Mouse (Mus musculus): ENCODE measurements around the gene Gm13285. TPM values are rescaled to one million over a fixed set of nuclear protein-coding genes. Genes with fewer than 3 reads are reported as not detected.
"Not testable (repeated sequence)": the region's sequence is repeated elsewhere in the genome, so short reads cannot be mapped to it uniquely, and the experiment has no call there.

Gm13285 gene
- total RNA-seq, 1 experiment from 2014 or later = not detected

DNA sequence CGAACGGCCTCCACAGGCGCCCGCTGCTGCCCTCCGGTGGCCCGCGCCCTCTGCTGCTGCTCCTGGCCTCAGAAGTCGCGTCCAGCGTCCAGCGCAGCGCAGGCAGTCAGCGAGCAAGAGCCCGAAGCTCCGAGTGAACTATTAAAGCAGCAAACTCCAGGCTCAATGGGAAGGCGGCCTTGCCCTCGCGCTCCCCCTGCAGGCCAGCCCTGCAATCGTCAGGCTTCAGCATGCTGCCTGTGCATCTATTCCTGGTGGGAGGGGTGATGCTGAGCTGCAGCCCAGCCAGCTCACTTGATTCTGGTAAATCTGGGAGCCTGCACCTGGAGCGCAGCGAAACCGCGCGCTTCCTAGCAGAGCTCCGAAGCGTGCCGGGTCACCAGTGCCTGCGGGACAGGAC, 11.1 kb upstream of the Gm13285 start, which contains the start of gene Gm13277:
TSS of gene Gm13277 (plus strand) at position 231 of the 400 bp plus-strand sequence.
- not testable (repeated sequence) for ATAC-seq (replicated peaks; ENCODE audit: insufficient number of reproducible peaks, low FRiP score, low TSS enrichment, poor library complexity, severe bottlenecking)

DNA sequence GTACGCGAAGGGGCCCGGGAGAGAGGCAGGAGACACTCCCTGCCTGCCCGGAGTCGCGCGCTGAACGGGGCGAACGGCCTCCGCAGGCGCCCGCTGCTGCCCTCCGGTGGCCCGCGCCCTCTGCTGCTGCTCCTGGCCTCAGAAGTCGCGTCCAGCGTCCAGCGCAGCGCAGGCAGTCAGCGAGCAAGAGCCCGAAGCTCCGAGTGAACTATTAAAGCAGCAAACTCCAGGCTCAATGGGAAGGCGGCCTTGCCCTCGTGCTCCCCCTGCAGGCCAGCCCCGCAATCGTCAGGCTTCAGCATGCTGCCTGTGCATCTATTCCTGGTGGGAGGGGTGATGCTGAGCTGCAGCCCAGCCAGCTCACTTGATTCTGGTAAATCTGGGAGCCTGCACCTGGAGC, 8.2 kb upstream of the Gm13285 start, which contains the start of gene Gm13278:
TSS of gene Gm13278 (plus strand) at position 301 of the 400 bp plus-strand sequence.
- not testable (repeated sequence) for ATAC-seq (replicated peaks; ENCODE audit: insufficient number of reproducible peaks, low FRiP score, low TSS enrichment, poor library complexity, severe bottlenecking)

DNA sequence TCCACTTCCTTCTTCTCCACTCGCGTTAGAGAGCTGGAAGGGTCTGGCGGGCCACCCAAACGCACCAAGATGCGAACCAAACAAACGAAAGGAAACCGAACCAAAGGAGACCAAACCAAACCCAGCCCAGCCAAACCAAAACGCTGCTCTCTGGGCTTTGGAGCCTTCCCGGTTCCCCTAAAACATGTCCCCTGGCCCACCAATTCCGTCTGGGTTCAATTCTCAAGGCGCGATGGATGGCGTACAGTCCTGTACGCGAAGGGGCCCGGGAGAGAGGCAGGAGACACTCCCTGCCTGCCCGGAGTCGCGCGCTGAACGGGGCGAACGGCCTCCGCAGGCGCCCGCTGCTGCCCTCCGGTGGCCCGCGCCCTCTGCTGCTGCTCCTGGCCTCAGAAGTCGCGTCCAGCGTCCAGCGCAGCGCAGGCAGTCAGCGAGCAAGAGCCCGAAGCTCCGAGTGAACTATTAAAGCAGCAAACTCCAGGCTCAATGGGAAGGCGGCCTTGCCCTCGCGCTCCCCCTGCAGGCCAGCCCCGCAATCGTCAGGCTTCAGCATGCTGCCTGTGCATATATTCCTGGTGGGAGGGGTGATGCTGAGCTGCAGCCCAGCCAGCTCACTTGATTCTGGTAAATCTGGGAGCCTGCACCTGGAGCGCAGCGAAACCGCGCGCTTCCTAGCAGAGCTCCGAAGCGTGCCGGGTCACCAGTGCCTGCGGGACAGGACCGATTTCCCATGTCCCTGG, 5.4 kb upstream of the Gm13285 start, which contains the start of gene Gm13275:
TSS of gene Gm13275 (plus strand) at position 552 of the 740 bp plus-strand sequence.
- not testable (repeated sequence) for ATAC-seq (replicated peaks; ENCODE audit: insufficient number of reproducible peaks, low FRiP score, low TSS enrichment, poor library complexity, severe bottlenecking)

DNA sequence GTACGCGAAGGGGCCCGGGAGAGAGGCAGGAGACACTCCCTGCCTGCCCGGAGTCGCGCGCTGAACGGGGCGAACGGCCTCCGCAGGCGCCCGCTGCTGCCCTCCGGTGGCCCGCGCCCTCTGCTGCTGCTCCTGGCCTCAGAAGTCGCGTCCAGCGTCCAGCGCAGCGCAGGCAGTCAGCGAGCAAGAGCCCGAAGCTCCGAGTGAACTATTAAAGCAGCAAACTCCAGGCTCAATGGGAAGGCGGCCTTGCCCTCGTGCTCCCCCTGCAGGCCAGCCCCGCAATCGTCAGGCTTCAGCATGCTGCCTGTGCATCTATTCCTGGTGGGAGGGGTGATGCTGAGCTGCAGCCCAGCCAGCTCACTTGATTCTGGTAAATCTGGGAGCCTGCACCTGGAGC, 2.4 kb upstream of the Gm13285 start, which contains the start of gene Gm13279:
TSS of gene Gm13279 (plus strand) at position 301 of the 400 bp plus-strand sequence.
- not testable (repeated sequence) for ATAC-seq (replicated peaks; ENCODE audit: insufficient number of reproducible peaks, low FRiP score, low TSS enrichment, poor library complexity, severe bottlenecking)

DNA sequence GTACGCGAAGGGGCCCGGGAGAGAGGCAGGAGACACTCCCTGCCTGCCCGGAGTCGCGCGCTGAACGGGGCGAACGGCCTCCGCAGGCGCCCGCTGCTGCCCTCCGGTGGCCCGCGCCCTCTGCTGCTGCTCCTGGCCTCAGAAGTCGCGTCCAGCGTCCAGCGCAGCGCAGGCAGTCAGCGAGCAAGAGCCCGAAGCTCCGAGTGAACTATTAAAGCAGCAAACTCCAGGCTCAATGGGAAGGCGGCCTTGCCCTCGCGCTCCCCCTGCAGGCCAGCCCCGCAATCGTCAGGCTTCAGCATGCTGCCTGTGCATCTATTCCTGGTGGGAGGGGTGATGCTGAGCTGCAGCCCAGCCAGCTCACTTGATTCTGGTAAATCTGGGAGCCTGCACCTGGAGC, 3.5 kb downstream of the Gm13285 start, which contains the start of gene Gm13287:
TSS of gene Gm13287 (plus strand) at position 301 of the 400 bp plus-strand sequence.
- not testable (repeated sequence) for ATAC-seq (replicated peaks; ENCODE audit: insufficient number of reproducible peaks, low FRiP score, low TSS enrichment, poor library complexity, severe bottlenecking)

DNA sequence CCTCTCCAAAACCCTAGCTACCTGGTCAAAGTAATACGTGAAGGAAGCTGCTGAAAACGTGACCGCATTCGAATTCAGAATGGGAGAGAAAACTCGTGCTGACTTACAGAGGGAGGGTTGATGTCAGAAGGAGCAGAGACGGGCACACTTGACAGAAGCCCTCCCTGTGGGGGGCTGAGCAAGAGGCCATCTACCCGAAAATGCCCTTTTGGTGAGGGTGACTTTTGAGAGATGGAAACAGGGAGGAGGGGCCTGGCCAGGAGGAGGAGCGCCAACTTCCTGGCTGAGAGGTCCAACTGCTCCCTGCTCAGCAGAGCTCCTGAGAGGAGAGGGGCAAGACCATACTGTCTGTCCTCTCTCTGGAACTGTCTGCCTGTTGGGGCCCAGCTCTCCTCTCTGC, 5.8 kb downstream of the Gm13285 start, which contains the start of gene Gm13288:
TSS of gene Gm13288 (plus strand) at position 301 of the 400 bp plus-strand sequence.
- ATAC-seq (replicated peaks; ENCODE audit: insufficient number of reproducible peaks, low FRiP score, low TSS enrichment, poor library complexity, severe bottlenecking) = not testable (repeated sequence)

DNA sequence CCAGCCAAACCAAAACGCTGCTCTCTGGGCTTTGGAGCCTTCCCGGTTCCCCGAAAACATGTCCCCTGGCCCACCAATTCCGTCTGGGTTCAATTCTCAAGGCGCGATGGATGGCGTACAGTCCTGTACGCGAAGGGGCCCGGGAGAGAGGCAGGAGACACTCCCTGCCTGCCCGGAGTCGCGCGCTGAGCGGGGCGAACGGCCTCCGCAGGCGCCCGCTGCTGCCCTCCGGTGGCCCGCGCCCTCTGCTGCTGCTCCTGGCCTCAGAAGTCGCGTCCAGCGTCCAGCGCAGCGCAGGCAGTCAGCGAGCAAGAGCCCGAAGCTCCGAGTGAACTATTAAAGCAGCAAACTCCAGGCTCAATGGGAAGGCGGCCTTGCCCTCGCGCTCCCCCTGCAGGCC, 6.3 kb downstream of the Gm13285 start:
- ATAC-seq (replicated peaks; ENCODE audit: insufficient number of reproducible peaks, low FRiP score, low TSS enrichment, poor library complexity, severe bottlenecking) = not testable (repeated sequence)

DNA sequence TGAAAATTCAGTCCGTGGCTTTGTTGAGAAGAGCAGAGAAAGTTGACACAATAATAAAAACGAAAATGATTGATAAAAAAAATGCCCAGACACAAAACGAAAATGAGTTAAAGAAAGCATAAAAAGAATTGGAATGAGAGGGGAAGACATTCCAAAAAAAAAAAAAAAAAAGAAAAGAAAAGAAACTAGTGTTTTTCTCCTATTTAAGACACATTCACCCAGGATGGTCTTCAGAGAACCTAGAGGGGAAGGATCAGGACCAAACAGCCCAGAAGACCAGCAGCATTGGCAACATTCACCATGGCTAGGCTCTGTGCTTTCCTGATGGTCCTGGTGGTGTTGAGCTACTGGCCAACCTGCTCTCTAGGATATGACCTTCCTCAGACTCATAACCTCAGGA, 16.5 kb downstream of the Gm13285 start, which contains the start of gene Ifna7:
TSS of gene Ifna7 (plus strand) at position 301 of the 400 bp plus-strand sequence.
- no peak for ATAC-seq (replicated peaks; ENCODE audit: insufficient number of reproducible peaks, low FRiP score, low TSS enrichment, poor library complexity, severe bottlenecking)

DNA sequence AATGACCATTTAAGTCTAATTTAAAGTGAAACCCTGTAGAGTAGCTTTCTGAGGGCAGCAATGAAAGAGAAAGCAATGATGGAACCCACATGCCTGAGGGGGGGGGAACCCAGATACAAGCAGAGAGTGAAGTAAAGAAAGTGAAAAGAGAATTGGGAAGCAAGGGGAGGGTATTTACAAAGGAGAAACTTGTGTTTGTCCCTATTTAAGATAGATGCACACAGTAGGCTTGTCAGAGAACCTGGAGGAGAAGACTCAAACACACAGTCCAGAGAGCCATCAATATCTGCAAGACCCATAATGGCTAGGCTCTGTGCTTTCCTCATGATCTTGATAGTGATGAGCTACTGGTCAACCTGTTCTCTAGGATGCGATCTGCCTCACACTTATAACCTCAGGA, 20.2 kb downstream of the Gm13285 start, which contains the start of gene Ifna11:
TSS of gene Ifna11 (plus strand) at position 301 of the 400 bp plus-strand sequence.
- no peak for ATAC-seq (replicated peaks; ENCODE audit: insufficient number of reproducible peaks, low FRiP score, low TSS enrichment, poor library complexity, severe bottlenecking)

DNA sequence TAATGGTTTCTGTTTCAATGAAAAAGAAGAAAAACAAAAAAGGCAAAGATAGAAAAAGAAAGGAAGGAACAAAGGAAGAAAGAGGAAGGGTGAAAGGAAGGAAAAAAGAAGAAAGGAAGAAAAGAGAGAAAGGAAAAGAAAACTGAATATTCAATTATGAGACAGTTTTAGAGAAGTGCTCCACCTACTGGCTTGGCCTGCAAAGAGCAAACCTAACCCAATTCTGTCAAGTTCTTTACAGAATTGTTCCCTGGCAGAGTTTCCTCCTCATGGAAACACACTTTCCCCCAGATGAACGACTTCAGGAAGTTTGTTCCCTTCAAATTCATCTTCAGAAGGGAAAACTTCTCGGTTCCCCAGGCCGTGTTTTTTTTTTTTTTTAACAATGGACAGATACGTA, 23.5 kb downstream of the Gm13285 start:
- no peak for ATAC-seq (replicated peaks; ENCODE audit: insufficient number of reproducible peaks, low FRiP score, low TSS enrichment, poor library complexity, severe bottlenecking)

DNA sequence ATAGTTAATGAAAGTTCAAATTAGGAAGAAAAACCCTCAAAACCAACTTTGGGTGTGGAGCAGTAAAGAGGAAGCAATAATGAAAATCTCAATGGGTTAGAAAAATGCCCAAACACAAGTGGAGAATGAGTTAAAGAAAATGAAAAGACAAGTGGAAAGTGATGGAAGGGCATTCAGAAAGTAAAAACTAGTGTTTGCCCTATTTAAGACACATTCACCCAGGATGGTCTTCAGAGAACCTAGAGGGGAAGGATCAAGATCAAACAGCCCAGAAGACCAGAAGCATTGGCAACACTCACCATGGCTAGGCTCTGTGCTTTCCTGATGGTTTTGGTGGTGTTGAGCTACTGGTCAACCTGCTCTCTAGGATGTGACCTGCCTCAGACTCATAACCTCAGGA, 27.7 kb downstream of the Gm13285 start, which contains the start of gene Ifna6:
TSS of gene Ifna6 (plus strand) at position 301 of the 400 bp plus-strand sequence.
- ATAC-seq (replicated peaks; ENCODE audit: insufficient number of reproducible peaks, low FRiP score, low TSS enrichment, poor library complexity, severe bottlenecking) = not testable (repeated sequence)

DNA sequence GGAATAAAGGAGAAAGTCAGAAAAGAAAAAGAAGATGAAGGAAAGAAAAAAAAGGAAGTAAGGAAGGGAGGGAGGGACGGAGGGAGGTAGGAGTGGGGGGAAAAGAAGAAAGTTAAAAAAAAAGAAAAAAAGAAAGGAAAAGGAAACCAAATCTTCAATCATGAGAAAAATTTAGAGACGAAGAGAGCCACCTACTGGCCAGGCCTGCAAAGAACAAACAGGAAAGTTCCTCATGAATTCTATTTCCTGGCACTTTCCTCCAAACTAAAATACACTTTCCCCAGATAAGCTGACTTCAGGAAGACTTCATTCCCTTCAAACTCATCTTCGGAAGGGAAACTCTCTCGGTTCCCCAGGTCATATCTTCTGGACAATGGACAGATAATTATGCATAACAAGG, 31.1 kb downstream of the Gm13285 start:
- ATAC-seq (replicated peaks; ENCODE audit: insufficient number of reproducible peaks, low FRiP score, low TSS enrichment, poor library complexity, severe bottlenecking) = no peak

DNA sequence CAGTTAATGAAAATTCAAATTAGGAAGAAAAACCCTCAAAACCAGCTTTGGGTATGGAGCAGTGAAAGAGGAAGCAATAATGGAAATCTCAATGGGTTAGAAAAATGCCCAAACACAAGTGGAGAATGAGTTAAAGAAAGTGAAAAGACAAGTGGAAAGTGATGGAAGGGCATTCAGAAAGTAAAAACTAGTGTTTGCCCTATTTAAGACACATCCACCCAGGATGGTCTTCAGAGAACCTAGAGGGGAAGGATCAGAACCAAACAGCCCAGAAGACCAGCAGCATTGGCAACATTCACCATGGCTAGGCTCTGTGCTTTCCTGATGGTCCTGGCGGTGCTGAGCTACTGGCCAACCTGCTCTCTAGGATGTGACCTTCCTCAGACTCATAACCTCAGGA, 35.8 kb downstream of the Gm13285 start, which contains the start of gene Ifna5:
TSS of gene Ifna5 (plus strand) at position 301 of the 400 bp plus-strand sequence.
- ATAC-seq (replicated peaks; ENCODE audit: insufficient number of reproducible peaks, low FRiP score, low TSS enrichment, poor library complexity, severe bottlenecking) = not testable (repeated sequence)

DNA sequence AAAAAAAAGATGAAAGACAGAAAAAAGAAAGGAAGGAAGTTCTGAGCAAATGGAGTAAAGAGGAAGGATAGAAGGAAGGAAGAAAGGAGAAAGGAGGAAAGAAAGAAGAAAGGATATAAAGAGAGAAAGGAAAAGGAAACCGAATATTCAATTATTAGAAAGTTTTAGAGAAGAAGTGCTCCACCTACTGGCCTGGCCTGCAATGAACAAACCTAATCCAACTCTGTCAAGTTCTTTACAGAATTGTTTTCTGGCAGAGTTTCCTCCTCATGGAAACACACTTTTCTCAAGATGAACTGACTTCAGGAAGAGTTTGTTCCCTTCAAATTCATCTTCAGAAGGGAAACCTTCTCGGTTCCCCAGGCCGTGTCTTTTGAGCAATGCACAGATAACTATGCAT, 39.4 kb downstream of the Gm13285 start:
- no peak for ATAC-seq (replicated peaks; ENCODE audit: insufficient number of reproducible peaks, low FRiP score, low TSS enrichment, poor library complexity, severe bottlenecking)

DNA sequence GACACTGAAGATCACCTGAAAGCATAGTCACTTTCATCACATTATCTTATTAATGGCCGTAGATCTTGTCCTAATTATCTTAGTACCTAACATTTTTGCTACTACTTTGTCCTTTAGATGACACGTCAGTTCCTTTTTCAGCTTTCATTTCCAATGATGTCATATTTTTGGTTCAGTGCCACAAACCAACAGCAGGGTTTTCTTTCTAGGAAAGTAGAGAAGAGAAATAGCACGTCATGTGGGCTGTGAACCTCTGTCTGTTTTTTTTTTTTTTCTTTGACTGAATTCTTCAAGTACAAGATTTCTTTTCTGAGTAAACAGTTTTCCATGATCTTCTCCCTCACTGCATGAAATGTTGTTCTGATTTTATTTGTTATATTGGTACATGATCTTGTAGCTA, 40.6 kb downstream of the Gm13285 start:
- no peak for ATAC-seq (replicated peaks; ENCODE audit: insufficient number of reproducible peaks, low FRiP score, low TSS enrichment, poor library complexity, severe bottlenecking)

DNA sequence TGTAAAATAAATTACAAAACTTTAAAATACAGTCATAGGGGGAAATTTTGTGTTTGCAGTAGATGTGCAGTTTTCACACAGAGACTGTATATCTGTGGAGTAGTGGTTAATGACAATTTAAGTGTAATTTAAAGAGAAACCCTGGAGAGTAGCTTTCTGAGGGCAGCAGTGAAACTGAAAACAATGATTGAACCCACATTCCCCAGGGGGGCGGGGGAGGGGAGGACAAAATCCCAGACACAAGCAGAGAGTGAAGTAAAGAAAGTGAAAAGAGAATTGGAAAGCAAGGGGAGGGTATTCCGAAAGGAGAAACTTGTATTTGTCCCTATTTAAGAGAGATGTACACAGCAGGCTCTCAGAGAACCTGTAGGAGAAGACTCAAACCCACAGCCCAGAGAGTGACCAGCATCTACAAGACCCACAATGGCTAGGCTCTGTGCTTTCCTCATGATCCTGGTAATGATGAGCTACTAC, 42.0 kb downstream of the Gm13285 start, which contains the start of gene Ifna4:
TSS of gene Ifna4 (plus strand) at position 424 of the 474 bp plus-strand sequence.
- ATAC-seq (replicated peaks; ENCODE audit: insufficient number of reproducible peaks, low FRiP score, low TSS enrichment, poor library complexity, severe bottlenecking) = no peak

DNA sequence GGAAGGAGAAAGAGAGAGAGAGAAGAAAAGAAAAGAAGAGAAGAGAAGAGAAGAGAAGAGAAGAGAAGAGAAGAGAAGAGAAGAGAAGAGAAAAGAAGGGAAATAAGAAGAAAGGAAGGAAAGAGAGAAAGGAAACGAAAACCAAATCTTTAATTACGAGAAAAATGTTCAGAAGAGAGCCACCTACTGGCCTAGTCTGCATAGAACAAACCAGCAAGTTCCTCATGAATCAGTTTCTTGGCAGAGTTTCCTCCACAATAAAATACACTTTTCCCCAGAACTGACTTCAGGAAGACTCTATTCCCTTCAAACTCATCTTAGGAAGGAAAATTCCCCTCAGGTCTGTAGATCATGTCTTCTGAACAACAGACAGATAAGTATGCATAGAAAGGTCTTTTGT, 45.9 kb downstream of the Gm13285 start:
- ATAC-seq (replicated peaks; ENCODE audit: insufficient number of reproducible peaks, low FRiP score, low TSS enrichment, poor library complexity, severe bottlenecking) = no peak

DNA sequence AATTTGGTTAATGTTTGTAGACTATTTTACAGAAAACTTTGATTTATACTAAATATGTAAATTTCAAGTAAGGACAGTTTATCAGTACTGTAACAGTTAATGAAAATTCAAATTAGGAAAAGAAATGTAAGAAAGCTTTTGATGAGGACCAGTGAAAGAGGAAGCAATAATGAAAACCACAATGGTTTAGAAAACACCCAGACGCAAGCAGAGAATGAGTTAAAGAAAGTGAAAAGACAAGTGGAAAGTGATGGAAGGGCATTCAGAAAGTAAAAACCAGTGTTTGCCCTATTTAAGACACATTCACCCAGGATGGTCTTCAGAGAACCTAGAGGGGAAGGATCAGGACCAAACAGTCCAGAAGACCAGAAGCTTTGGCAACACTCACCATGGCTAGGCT, 50.2 kb downstream of the Gm13285 start, which contains the start of gene Ifna1:
TSS of gene Ifna1 (plus strand) at position 390 of the 400 bp plus-strand sequence.
- no peak for ATAC-seq (replicated peaks; ENCODE audit: insufficient number of reproducible peaks, low FRiP score, low TSS enrichment, poor library complexity, severe bottlenecking)

All from monocyte, adult 5-6 weeks (primary cell).